Mouse (Mus musculus) liver, embryonic 16.5 days (tissue): ENCODE measurements at regions not wholly inside any gene's neighbourhood (a gene's known extent, or its start where the extent isn't known, plus 50 kb on each side); places are given as distances from the start of the nearest gene placed in this dataset. TPM values are rescaled to one million over a fixed set of nuclear protein-coding genes. Genes with fewer than 3 reads are reported as not detected.
A peak's percentile ranks its signal among the peaks of the same experiment; 100 is the strongest.

ENCODE experiments used
- ATAC-seq: fragments of 200-750 bp; cut with Nextera tagmentation; 2 replicates; pipeline ENCODE4 v1.8.0; 2017; ENCODE audit warnings: low read depth, mild to moderate bottlenecking, moderate number of reproducible peaks, moderate library complexity
- H3K27ac ChIP-seq: fragments of 300-500 bp; sonication (generic); 2 replicates; pipeline ENCODE4 v1.5.1; 2014; ENCODE audit warnings: mild to moderate bottlenecking, low read length
- H3K27me3 ChIP-seq: fragments of 300-500 bp; sonication (generic); 2 replicates; pipeline ENCODE4 v1.6.1; 2014; ENCODE audit warnings: low read depth, low read length, mixed read lengths; ENCODE audit not compliant: control insufficient read depth, insufficient read depth
- H3K36me3 ChIP-seq: fragments of 300-500 bp; sonication (generic); 2 replicates; pipeline ENCODE4 v1.6.1; 2014; ENCODE audit warnings: mild to moderate bottlenecking; ENCODE audit not compliant: control insufficient read depth, insufficient read depth
- H3K4me1 ChIP-seq: fragments of 300-500 bp; sonication (generic); 2 replicates; pipeline ENCODE4 v1.6.1; 2014; ENCODE audit warnings: low read depth, low read length, mixed read lengths; ENCODE audit not compliant: control insufficient read depth
- H3K4me2 ChIP-seq: fragments of 300-500 bp; sonication (generic); 2 replicates; pipeline ENCODE4 v1.6.1; 2014; ENCODE audit warnings: low read depth, low read length, mixed read lengths
- H3K4me3 ChIP-seq: fragments of 300-500 bp; sonication (generic); 2 replicates; pipeline ENCODE4 v1.5.1; 2014; ENCODE audit warnings: low read depth, mild to moderate bottlenecking, low read length
- H3K9ac ChIP-seq: fragments of 300-500 bp; sonication (generic); 2 replicates; pipeline ENCODE4 v1.6.1; 2014; ENCODE audit warnings: low read depth, low read length
- H3K9me3 ChIP-seq: fragments of 300-500 bp; sonication (generic); replicated peaks from 2 replicates; pipeline ENCODE4 v1.6.1; 2016; ENCODE audit warnings: low read length; ENCODE audit not compliant: control insufficient read depth
- WGBS: fragments of 180-500 bp; shearing (Covaris S2); extraction: QIAGEN DNeasy Blood & Tissue Kit; methylation state at CpG from one replicate; pipeline ENCODE4 v1.1.7; 2014; ENCODE audit not compliant: insufficient replicate concordance; 5-methylcytosine and 5-hydroxymethylcytosine counted together
- microRNA counts: library from miRNA; unstranded; fragments of <30 nt; microRNA quantifications from one replicate; lab custom pipeline; 2016
- microRNA-seq: library from miRNA; unstranded; fragments of <30 nt; microRNA quantifications from one replicate; pipeline ENCODE4, GENCODE M21; 2016

- ATAC-seq: no peak
- H3K4me3 ChIP-seq: no peak overlapping the region
- WGBS: 73% methylated on average over 13 of the region's 13 CpGs
These were observed 58.4 kb upstream of the Unc5b start for GRCm38 (mm10) chr10:60889792-60890191.

GRCm38 (mm10) chr10:60888541-60888940, 57.2 kb upstream of the Unc5b start:
- Histone ChIP-seq H3K4me2 (no peak overlapping the region), H3K36me3 (no peaks in the 10 kb centered on the region), H3K4me1 (no peaks in the 10 kb centered on the region), H3K27ac (no peak overlapping the region), H3K9ac (no peak overlapping the region), H3K4me3 (no peak overlapping the region), H3K27me3 (no peaks in the 10 kb centered on the region), H3K9me3 (no peaks in the 10 kb centered on the region)
- WGBS: 15% methylated on average over 7 of the region's 7 CpGs
- peak; percentile 13; the same call in 1 of the 2 replicates for ATAC-seq

More at GRCm38 (mm10) chr10:60889792-60890191, 58.4 kb upstream of the Unc5b start:
- Histone ChIP-seq H3K4me1 (no peaks in the 10 kb centered on the region), H3K4me2 (no peak overlapping the region), H3K36me3 (no peaks in the 10 kb centered on the region), H3K9ac (no peak overlapping the region), H3K27ac (no peak overlapping the region), H3K9me3 (no peaks in the 10 kb centered on the region), H3K27me3 (no peaks in the 10 kb centered on the region)

GRCm38 (mm10) chr10:60885348-60886275, 54.2 kb upstream of the Unc5b start:
- H3K27me3 ChIP-seq: no peaks in the 10 kb centered on the region
- no peak for ATAC-seq
- no peaks in the 10 kb centered on the region for H3K4me1 ChIP-seq
- no peaks in the 10 kb centered on the region for H3K36me3 ChIP-seq
- no peak overlapping the region for H3K4me3 ChIP-seq
- no peak overlapping the region for H3K27ac ChIP-seq
- H3K9ac ChIP-seq: no peak overlapping the region
- 31% methylated on average over 25 of the region's 25 CpGs for WGBS
- no peaks in the 10 kb centered on the region for H3K9me3 ChIP-seq
- H3K4me2 ChIP-seq: peak overlapping the region; percentile 6; the same call in 1 of the 2 replicates

- no peak for ATAC-seq
- no peak overlapping the region for H3K9ac ChIP-seq
- H3K4me3 ChIP-seq: no peak overlapping the region
- H3K4me2 ChIP-seq: no peak overlapping the region
- 67% methylated on average over 5 of the region's 5 CpGs for WGBS
- H3K9me3 ChIP-seq: no peaks in the 10 kb centered on the region
- H3K27ac ChIP-seq: no peak overlapping the region
- H3K4me1 ChIP-seq: no peaks in the 10 kb centered on the region
- H3K36me3 ChIP-seq: no peaks in the 10 kb centered on the region
- no peaks in the 10 kb centered on the region for H3K27me3 ChIP-seq
These were observed 53.4 kb upstream of the Unc5b start for GRCm38 (mm10) chr10:60884806-60885205.

MicroRNAs encoded in the stretch of these regions (microRNA counts, 519-probe panel; counts per million panel counts)
- microRNA mmu-miR-466j (lab: Ali Mortazavi, UCI): 60.7 counts per million

Small RNA genes lying in the stretch of these regions (microRNA-seq; reads per million reads assigned to microRNA genes)
- gene Mir466j: not detected
- gene Mir6408: not detected
